Mouse (Mus musculus) CH12.LX (cell line): ENCODE results near the gene Tgfbr3. TPM values are rescaled to one million over a fixed set of nuclear protein-coding genes. Genes with fewer than 3 reads are reported as not detected.

Source experiments
- DNase-seq: peaks from one replicate; pipeline ENCODE4 v3.0.0-alpha.2; 2013; ENCODE audit errors: extremely low read depth
- H3K27ac ChIP-seq: 2 replicates; pipeline ENCODE4 v1.5.1; 2012; ENCODE audit warnings: low read depth, mild to moderate bottlenecking, control low read depth, moderate library complexity; ENCODE audit not compliant: insufficient read depth
- H3K27me3 ChIP-seq: replicated peaks from 2 replicates; pipeline ENCODE3; 2012; ENCODE audit warnings: inconsistent platforms
- H3K36me3 ChIP-seq, 2 experiments: replicated peaks in 1 of 2; 2 replicates each; pipeline versions ENCODE3 to v1.6.1; 2012; ENCODE audit warnings: inconsistent platforms in 1 of 2, low read length in 1 of 2, mild to moderate bottlenecking in 1 of 2, mixed read lengths in 1 of 2, moderate library complexity in 1 of 2; ENCODE audit not compliant: control insufficient read depth in 1 of 2, insufficient read depth in 1 of 2
- H3K4me1 ChIP-seq, 2 experiments: 2 replicates each; pipeline ENCODE4 v1.6.1; 2012; ENCODE audit warnings: inconsistent platforms in 1 of 2, moderate library complexity in 1 of 2; ENCODE audit not compliant: insufficient read depth in 2 of 2, control insufficient read depth in 1 of 2
- H3K4me2 ChIP-seq: 2 replicates; pipeline ENCODE4 v1.6.1; 2012; ENCODE audit warnings: low read depth, mild to moderate bottlenecking, control low read depth; ENCODE audit not compliant: poor library complexity, insufficient read depth, severe bottlenecking
- H3K4me3 ChIP-seq, 3 experiments: fragments of 150-350 bp in 1 of 3; sonication (generic) in 1 of 3; replicated peaks in 1 of 3; 2 replicates each; pipeline versions ENCODE3 to v1.5.1; 2011 to 2012; ENCODE audit warnings: low read depth in 2 of 3, low read length in 2 of 3, mild to moderate bottlenecking in 2 of 3, moderate library complexity in 2 of 3, control low read depth in 1 of 3, improper control_type of control experiment in 1 of 3, inconsistent platforms in 1 of 3, mixed read lengths in 1 of 3; ENCODE audit not compliant: poor library complexity in 1 of 3
- H3K79me2 ChIP-seq: replicated peaks from 2 replicates; pipeline ENCODE4 v1.6.1; 2012; ENCODE audit warnings: mild to moderate bottlenecking, moderate library complexity; ENCODE audit not compliant: control insufficient read depth, poor library complexity, insufficient read depth, severe bottlenecking; ENCODE audit errors: extremely low read depth
- H3K9ac ChIP-seq: 2 replicates; pipeline ENCODE4 v1.6.1; 2012; ENCODE audit warnings: low read depth, mild to moderate bottlenecking, control low read depth, moderate library complexity; ENCODE audit not compliant: insufficient read depth
- H3K9me3 ChIP-seq: replicated peaks from 2 replicates; pipeline ENCODE3; 2012; ENCODE audit warnings: low read length, inconsistent platforms, mixed read lengths
- BHLHE40 ChIP-seq: IDR thresholded peaks from 2 replicates; pipeline ENCODE4 v1.6.1; 2011; ENCODE audit warnings: mild to moderate bottlenecking, low read depth, low read length, improper control_type of control experiment
- CHD1 ChIP-seq: IDR thresholded peaks from 2 replicates; pipeline ENCODE4 v1.6.1; 2012; ENCODE audit warnings: low read depth, low read length, improper control_type of control experiment, inconsistent platforms
- CHD2 ChIP-seq: IDR thresholded peaks from 2 replicates; pipeline ENCODE4 v1.6.1; 2011; ENCODE audit warnings: low read length, improper control_type of control experiment
- E2F4 ChIP-seq: IDR thresholded peaks from 2 replicates; pipeline ENCODE4 v1.6.1; 2011; ENCODE audit warnings: low read depth, low read length, improper control_type of control experiment; ENCODE audit not compliant: insufficient replicate concordance
- ELF1 ChIP-seq: IDR thresholded peaks from 2 replicates; pipeline ENCODE4 v1.6.1; 2014; ENCODE audit warnings: low read depth, mild to moderate bottlenecking, inconsistent platforms, low read length, improper control_type of control experiment
- EP300 ChIP-seq: IDR thresholded peaks from 2 replicates; pipeline ENCODE4 v1.6.1; 2011; ENCODE audit warnings: low read length, improper control_type of control experiment
- ETS1 ChIP-seq: conservative IDR thresholded peaks from 2 replicates; pipeline ENCODE4 v1.6.1; 2012; ENCODE audit warnings: low read depth, mild to moderate bottlenecking, inconsistent platforms, low read length, improper control_type of control experiment, moderate library complexity
- IRF4 ChIP-seq: IDR thresholded peaks from 2 replicates; pipeline ENCODE4 v1.6.1; 2014; ENCODE audit warnings: low read depth, mild to moderate bottlenecking, inconsistent platforms, low read length, improper control_type of control experiment
- JUN ChIP-seq: IDR thresholded peaks from 2 replicates; pipeline ENCODE4 v1.6.1; 2011; ENCODE audit warnings: low read depth, mild to moderate bottlenecking, low read length, improper control_type of control experiment, moderate library complexity; ENCODE audit not compliant: insufficient read depth
- KAT2A ChIP-seq: IDR thresholded peaks from 2 replicates; pipeline ENCODE4 v1.6.1; 2012; ENCODE audit warnings: low read length, improper control_type of control experiment, inconsistent platforms; ENCODE audit not compliant: insufficient replicate concordance
- MAX ChIP-seq: IDR thresholded peaks from 2 replicates; pipeline ENCODE4 v1.6.1; 2011; ENCODE audit warnings: low read length, improper control_type of control experiment
- MAZ ChIP-seq: IDR thresholded peaks from 2 replicates; pipeline ENCODE4 v1.6.1; 2012; ENCODE audit warnings: low read depth, mild to moderate bottlenecking, inconsistent platforms, low read length, improper control_type of control experiment, moderate library complexity
- MEF2A ChIP-seq: IDR thresholded peaks from 2 replicates; pipeline ENCODE4 v1.6.1; 2014; ENCODE audit warnings: low read depth, mild to moderate bottlenecking, inconsistent platforms, low read length, improper control_type of control experiment, borderline replicate concordance
- NELFE ChIP-seq: IDR thresholded peaks from 2 replicates; pipeline ENCODE4 v1.6.1; 2011; ENCODE audit warnings: low read depth, low read length, improper control_type of control experiment
- NRF1 ChIP-seq: IDR thresholded peaks from 2 replicates; pipeline ENCODE4 v1.6.1; 2014; ENCODE audit warnings: low read depth, mild to moderate bottlenecking, inconsistent platforms, low read length, improper control_type of control experiment, moderate library complexity
- PAX5 ChIP-seq: IDR thresholded peaks from 2 replicates; pipeline ENCODE4 v1.6.1; 2012; ENCODE audit warnings: low read length, inconsistent platforms, mixed read lengths
- POLR2A ChIP-seq: IDR thresholded peaks from 2 replicates; pipeline ENCODE4 v1.6.1; 2011; ENCODE audit warnings: low read depth, mild to moderate bottlenecking, improper control_type of control experiment, low read length
- RAD21 ChIP-seq: IDR thresholded peaks from 2 replicates; pipeline ENCODE4 v1.6.1; 2011; ENCODE audit warnings: low read depth, mild to moderate bottlenecking, low read length, improper control_type of control experiment, moderate library complexity
- SMC3 ChIP-seq: IDR thresholded peaks from 2 replicates; pipeline ENCODE4 v1.6.1; 2011; ENCODE audit warnings: low read depth, low read length, improper control_type of control experiment
- TBP ChIP-seq: conservative IDR thresholded peaks from 2 replicates; pipeline ENCODE4 v1.6.1; 2011; ENCODE audit warnings: low read depth, low read length, improper control_type of control experiment
- UBTF ChIP-seq: IDR thresholded peaks from 2 replicates; pipeline ENCODE4 v1.6.1; 2012; ENCODE audit warnings: low read depth, mild to moderate bottlenecking, inconsistent platforms, low read length, improper control_type of control experiment, moderate library complexity
- ZKSCAN1 ChIP-seq: IDR thresholded peaks from 2 replicates; pipeline ENCODE4 v1.6.1; 2012; ENCODE audit warnings: low read depth, inconsistent platforms, low read length, improper control_type of control experiment, borderline replicate concordance
- ZMIZ1 ChIP-seq: IDR thresholded peaks from 2 replicates; pipeline ENCODE4 v1.6.1; 2012; ENCODE audit warnings: low read depth, mild to moderate bottlenecking, inconsistent platforms, low read length, improper control_type of control experiment
- ZNF384 ChIP-seq: IDR thresholded peaks from 2 replicates; pipeline ENCODE4 v1.6.1; 2012; ENCODE audit warnings: low read depth, low read length, improper control_type of control experiment, inconsistent platforms
- dilution Hi-C: fragments of 300-500 bp; cut with MboI; formaldehyde crosslinking; loops from 2 replicates; pipeline ENCODE4 v1.14.3; 2020; ENCODE audit warnings: low sequenced_read_pairs; ENCODE audit not compliant: extremely low pct_unique_long_range_greater_than_20kb, extremely low pct_ligation_motif_present
- in situ Hi-C: fragments of 300-500 bp; cut with MboI; formaldehyde crosslinking; loops from 3 replicates; pipeline ENCODE4 v1.14.3; 2019; ENCODE audit warnings: low sequenced_read_pairs, low pct_ligation_motif_present, low pct_unique_long_range_greater_than_20kb, mixed read lengths
- polyA plus RNA-seq: library from polyadenylated mRNA; unstranded; fragments of >175 nt; gene quantifications from 2 replicates; pipeline ENCODE4 v1.2.1, GENCODE M21; 2012; ENCODE audit warnings: low read depth; ENCODE audit not compliant: insufficient read length
- total RNA-seq, 2 experiments: library from RNA; depleted of rRNA; stranded (reverse); fragments of 300-350 nt in 1 of 2; fragments of >200 nt in 1 of 2; gene quantifications; 2 replicates each; pipeline ENCODE4 v1.2.3; 2012 to 2014

The Tgfbr3 gene
- total and polyA plus RNA-seq, 3 experiments, result 0.13 to 0.46 (median 0.30) TPM

DNA sequence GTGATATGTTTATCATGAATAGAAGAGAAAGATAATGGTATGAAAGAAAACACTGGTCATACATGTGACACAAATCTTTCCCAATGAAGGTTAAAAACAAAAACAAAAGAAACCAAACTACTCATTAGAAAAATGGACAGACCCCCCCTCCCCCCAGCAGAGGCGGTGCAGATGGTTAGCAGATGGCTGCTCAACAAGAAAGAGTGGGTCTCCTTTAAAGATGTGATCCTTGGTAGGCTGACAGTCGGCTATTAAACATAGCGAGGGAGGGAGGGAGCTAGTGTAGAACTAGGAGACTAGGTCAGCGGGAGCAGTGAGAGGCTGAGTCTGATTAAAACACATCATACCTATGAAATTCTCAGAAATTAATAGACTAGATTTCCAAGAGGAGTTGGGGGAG is 186.5 kb downstream of the Tgfbr3 start:
- in situ Hi-C loops (no loop called here), dilution Hi-C loops (no loop called here)
- TF ChIP-seq CHD2 (no peak), PAX5 (no peak), ZNF384 (no peak), SMC3 (no peak), NELFE (no peak), UBTF (no peak), MAX (no peak), MEF2A (no peak), EP300 (no peak), ELF1 (no peak), IRF4 (no peak), ZMIZ1 (no peak), ZKSCAN1 (no peak)

GRCm38 (mm10) chr5:107101684-107102083 is 187.7 kb downstream of the Tgfbr3 start:
- Histone ChIP-seq H3K9me3 (no peaks in the 10 kb centered on the region), H3K27me3 (no peaks in the 10 kb centered on the region), H3K4me2 (no peak overlapping the region), H3K9ac (no peak overlapping the region), H3K4me3 (no peak overlapping the region)
- no peak for DNase-seq
- no peak for TF ChIP-seq SMC3
- TF ChIP-seq MEF2A, result no peak
- TF ChIP-seq NRF1, result no peak
- no peak for TF ChIP-seq JUN
- no peak for TF ChIP-seq POLR2A
- TF ChIP-seq ETS1, result no peak
- no peak for TF ChIP-seq PAX5
- TF ChIP-seq BHLHE40, result no peak
- TF ChIP-seq TBP, result no peak
- no peak for TF ChIP-seq CHD1
- TF ChIP-seq MAZ, result no peak
- TF ChIP-seq KAT2A, result no peak
- no peak for TF ChIP-seq ZMIZ1
- TF ChIP-seq RAD21, result no peak
- TF ChIP-seq ZNF384, result no peak
- TF ChIP-seq E2F4, result no peak
- TF ChIP-seq, all 38 proteins: peak for 0
- Histone ChIP-seq H3K79me2 (no peaks in the 10 kb centered on the region), H3K4me1 (no peaks in the 10 kb centered on the region), H3K27ac (no peak overlapping the region), H3K36me3 (no peaks in the 10 kb centered on the region)
- in situ Hi-C loops, result no loop called here
- dilution Hi-C loops, result no loop called here

More for the DNA sequence above, 186.5 kb downstream of the Tgfbr3 start:
- no peak for DNase-seq
- Histone ChIP-seq H3K9me3 (no peaks in the 10 kb centered on the region), H3K27ac (no peak overlapping the region), H3K4me3 (no peak overlapping the region), H3K4me1 (no peaks in the 10 kb centered on the region), H3K27me3 (no peaks in the 10 kb centered on the region), H3K79me2 (no peaks in the 10 kb centered on the region), H3K4me2 (no peak overlapping the region), H3K9ac (no peak overlapping the region), H3K36me3 (no peaks in the 10 kb centered on the region)
